Comparison of ENCODE assay signal across 7 mouse cellular contexts in the genomic region with DNA sequence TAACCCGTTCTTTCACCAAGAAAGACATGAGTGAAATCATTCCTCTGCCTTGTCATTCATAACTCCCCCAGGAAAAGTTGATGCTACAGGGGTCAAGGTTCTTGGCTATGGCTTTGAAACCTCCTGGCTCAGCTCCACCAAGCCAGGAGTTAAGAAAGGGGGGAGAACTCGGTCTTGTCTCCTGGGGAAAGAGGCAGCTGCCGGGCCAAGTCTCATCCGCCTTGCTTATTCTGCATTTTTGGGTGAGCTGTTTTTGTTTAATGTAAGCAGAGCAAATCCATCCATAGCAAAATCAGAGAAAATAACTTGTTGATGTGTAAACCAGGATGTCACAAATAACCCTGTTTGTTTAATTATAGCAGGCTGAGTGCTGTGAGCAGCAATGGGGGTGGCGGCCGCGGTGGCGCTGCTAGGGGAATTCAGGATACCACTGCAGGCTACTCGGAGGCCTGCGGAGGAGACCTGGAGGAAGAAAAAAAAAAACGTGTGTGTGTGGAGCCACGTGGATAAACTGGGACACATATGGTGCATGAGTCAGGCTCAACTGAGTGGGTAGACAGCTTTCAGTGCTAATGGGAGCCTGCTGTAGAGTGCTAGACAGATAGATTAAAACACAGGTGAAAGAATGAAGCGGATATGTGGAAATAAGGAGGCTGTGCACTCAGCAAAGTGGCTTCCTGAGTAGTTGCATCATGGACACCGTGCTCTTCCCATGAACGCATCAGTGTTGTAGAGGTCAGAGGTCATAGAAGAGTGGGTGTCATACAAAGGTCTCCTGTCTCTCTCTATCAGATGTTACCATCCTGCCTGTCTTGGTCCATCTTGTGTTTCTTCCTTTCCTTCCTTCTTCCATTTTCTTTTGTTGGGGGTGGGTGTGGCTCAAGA.
DNase-seq lines count a peak whose midpoint lies in the region; ATAC-seq and TF ChIP-seq lines count a peak whose summit lies in the region.

No protein-coding gene starts in this region.

- H3K4me1 ChIP-seq in lung, postnatal 0 days (ENCODE audit: insufficient read depth, low read depth, low read length), result no peaks in the 10 kb centered on the region
- no peaks in the 10 kb centered on the region for H3K4me1 ChIP-seq in kidney, postnatal 0 days (replicated peaks; ENCODE audit: insufficient read depth, low read length)
- H3K4me1 ChIP-seq in intestine, embryonic 15.5 days (replicated peaks), result no peaks in the 10 kb centered on the region
- H3K4me1 ChIP-seq in thymus, adult 2 months (replicated peaks; ENCODE audit: control insufficient read depth, insufficient read depth, low read length), result no peaks in the 10 kb centered on the region

- no peak for TF ChIP-seq CTCF in lung, postnatal 0 days (IDR thresholded peaks at IDR 0.05)
- TF ChIP-seq CTCF in kidney, postnatal 0 days (IDR thresholded peaks at IDR 0.05; ENCODE audit: low read depth), result no peak
- TF ChIP-seq CTCF in thymus, adult 2 months (IDR thresholded peaks at IDR 0.05; ENCODE audit: borderline replicate concordance, control insufficient read depth, extremely low read depth, insufficient read depth, low read length, poor library complexity), result no peak

- TF ChIP-seq EP300 in lung, postnatal 0 days (IDR thresholded peaks at IDR 0.05), result no peak

- H3K9me3 ChIP-seq in lung, postnatal 0 days (ENCODE audit: low read length), result no peaks in the 10 kb centered on the region
- H3K9me3 ChIP-seq in kidney, postnatal 0 days (replicated peaks; ENCODE audit: low read length), result no peaks in the 10 kb centered on the region
- no peaks in the 10 kb centered on the region for H3K9me3 ChIP-seq in intestine, embryonic 15.5 days

- no peak overlapping the region for H3K4me2 ChIP-seq in lung, postnatal 0 days (replicated peaks; ENCODE audit: low read depth, low read length)
- 0 out of 2 replicates have a peak overlapping the region, but pooled peaks have one; percentile 1 for H3K4me2 ChIP-seq in kidney, postnatal 0 days (ENCODE audit: low read length)
- H3K4me2 ChIP-seq in intestine, embryonic 15.5 days (replicated peaks), result no peak overlapping the region

- no peak overlapping the region for H3K9ac ChIP-seq in lung, postnatal 0 days (replicated peaks; ENCODE audit: low read depth)
- no peak overlapping the region for H3K9ac ChIP-seq in kidney, postnatal 0 days (ENCODE audit: low read depth, low read length)
- H3K9ac ChIP-seq in intestine, embryonic 15.5 days, result no peak overlapping the region

- 72% methylated on average over 15 of the region's 15 CpGs for WGBS in lung, postnatal 0 days
- WGBS in kidney, postnatal 0 days, result 65% methylated on average over 15 of the region's 15 CpGs
- 68% methylated on average over 15 of the region's 15 CpGs for WGBS in intestine, embryonic 15.5 days
- WGBS in thymus, adult 2 months, result 88% methylated on average over 15 of the region's 15 CpGs

- peak; percentile 10 for DNase-seq in lung, postnatal 0 days (ENCODE audit: low spot score)
- DNase-seq in lung, adult 18-20 months, result no peak
- peak; percentile 41 for DNase-seq in cerebellum, adult 9-11 months
- DNase-seq in kidney, postnatal 0 days (ENCODE audit: low spot score), result peak; percentile 22
- DNase-seq in right cerebral cortex, adult 18-20 months, result peak; percentile 93
- DNase-seq in thymus, adult 2 months, result no peak

- no peaks in the 10 kb centered on the region for H3K36me3 ChIP-seq in lung, postnatal 0 days (ENCODE audit: insufficient read depth, low read length)
- H3K36me3 ChIP-seq in kidney, postnatal 0 days (ENCODE audit: insufficient read depth, low read length), result no peaks in the 10 kb centered on the region
- H3K36me3 ChIP-seq in intestine, embryonic 15.5 days, result no peaks in the 10 kb centered on the region
- no peaks in the 10 kb centered on the region for H3K36me3 ChIP-seq in thymus, adult 2 months (ENCODE audit: control insufficient read depth, insufficient read depth, low read length)

- no peak overlapping the region for H3K27ac ChIP-seq in lung, postnatal 0 days (ENCODE audit: low read length)
- H3K27ac ChIP-seq in kidney, postnatal 0 days, result no peak overlapping the region
- no peak overlapping the region for H3K27ac ChIP-seq in intestine, embryonic 15.5 days
- H3K27ac ChIP-seq in thymus, adult 2 months (ENCODE audit: control insufficient read depth, insufficient read depth, low read length), result no peak overlapping the region

- ATAC-seq in lung, postnatal 0 days, result no peak
- ATAC-seq in kidney, postnatal 0 days (replicated peaks; ENCODE audit: low FRiP score, low read depth), result no peak
- ATAC-seq in intestine, embryonic 15.5 days, result no peak

- H3K27me3 ChIP-seq in lung, postnatal 0 days (replicated peaks; ENCODE audit: insufficient read depth, low read length), result no peaks in the 10 kb centered on the region
- H3K27me3 ChIP-seq in kidney, postnatal 0 days (ENCODE audit: insufficient read depth, low read length), result no peaks in the 10 kb centered on the region
- H3K27me3 ChIP-seq in intestine, embryonic 15.5 days (replicated peaks), result no peaks in the 10 kb centered on the region
- no peaks in the 10 kb centered on the region for H3K27me3 ChIP-seq in thymus, adult 2 months (ENCODE audit: control insufficient read depth, insufficient read depth, low read length)

- no peak overlapping the region for H3K4me3 ChIP-seq in lung, postnatal 0 days (ENCODE audit: low read depth, low read length)
- no peak overlapping the region for H3K4me3 ChIP-seq in kidney, postnatal 0 days (replicated peaks; ENCODE audit: low read depth, low read length)
- H3K4me3 ChIP-seq in intestine, embryonic 15.5 days (replicated peaks), result no peak overlapping the region
- no peak overlapping the region for H3K4me3 ChIP-seq in thymus, adult 2 months (ENCODE audit: control insufficient read depth, insufficient read depth, low read length)

- TF ChIP-seq POLR2A in thymus, adult 2 months (IDR thresholded peaks at IDR 0.05; ENCODE audit: control insufficient read depth, extremely low read depth, insufficient read depth, low read length, poor library complexity), result no peak

Comparison
In these comparisons a context has a peak if more than half of its experiments do, and no peak if none do; other contexts are left out.
1. DNase-seq: peak in lung, postnatal 0 days (single experiment), cerebellum, adult 9-11 months (single experiment), kidney, postnatal 0 days (single experiment) and right cerebral cortex, adult 18-20 months (single experiment); none in lung, adult 18-20 months (0 of 2) and thymus, adult 2 months (single experiment).